Mouse (Mus musculus) monocyte, adult 5-6 weeks (primary cell): ENCODE data around the gene Ralb. TPM values are rescaled to one million over a fixed set of nuclear protein-coding genes. Genes with fewer than 3 reads are reported as not detected.

Experiments used
- ATAC-seq: fragments of 153-309, 156-312 bp; replicated peaks from 2 replicates; pipeline ENCODE4 v1.8.0; 2017; ENCODE audit warnings: mild to moderate bottlenecking; ENCODE audit not compliant: low TSS enrichment, insufficient number of reproducible peaks, severe bottlenecking, poor library complexity, low FRiP score
- total RNA-seq: library from RNA; stranded (forward); fragments of 200-1000, 200-491, 200-594 nt; gene quantifications from 3 replicates; pipeline ENCODE4 v1.2.3, GENCODE M21; 2017

The Ralb gene
- total RNA-seq, 1 experiment from 2014 or later = 45.4 TPM

- ATAC-seq = peak; percentile 66
These were observed 21.3 kb upstream of the Ralb start, which contains the start of gene Tmem185b for GRCm38 (mm10) chr1:119525689-119526591. Gene Tmem185b, plus strand, starts transcription at chr1:119526160.

GRCm38 (mm10) chr1:119525004-119525444, 20.4 kb upstream of the Ralb start:
- ATAC-seq = no peak

GRCm38 (mm10) chr1:119523826-119524225, 19.2 kb upstream of the Ralb start:
- no peak for ATAC-seq

- no peak for ATAC-seq
These were observed 18.8 kb upstream of the Ralb start for GRCm38 (mm10) chr1:119523369-119523768.

- no peak for ATAC-seq
These were observed 18.1 kb upstream of the Ralb start for GRCm38 (mm10) chr1:119522726-119523125.

- ATAC-seq = no peak
These were observed 17.1 kb upstream of the Ralb start for GRCm38 (mm10) chr1:119521681-119522080.

- no peak for ATAC-seq
These were observed 16.4 kb upstream of the Ralb start for GRCm38 (mm10) chr1:119521029-119521428.

GRCm38 (mm10) chr1:119519286-119519685, 14.7 kb upstream of the Ralb start:
- no peak for ATAC-seq

GRCm38 (mm10) chr1:119518786-119519185, 14.2 kb upstream of the Ralb start:
- no peak for ATAC-seq

GRCm38 (mm10) chr1:119518060-119518459, 13.5 kb upstream of the Ralb start:
- no peak for ATAC-seq

- ATAC-seq = no peak
These were observed 6.3 kb upstream of the Ralb start for GRCm38 (mm10) chr1:119510857-119511256.

GRCm38 (mm10) chr1:119510409-119510808, 5.8 kb upstream of the Ralb start:
- no peak for ATAC-seq

- no peak for ATAC-seq
These were observed 4.9 kb upstream of the Ralb start for GRCm38 (mm10) chr1:119509474-119509873.

GRCm38 (mm10) chr1:119508548-119508947, 4.0 kb upstream of the Ralb start:
- no peak for ATAC-seq

- no peak for ATAC-seq
These were observed 1.4 kb upstream of the Ralb start for GRCm38 (mm10) chr1:119505951-119506350.

- no peak for ATAC-seq
These were observed 786 bp downstream of the Ralb start for GRCm38 (mm10) chr1:119503808-119504207.

GRCm38 (mm10) chr1:119503181-119503580, 1.4 kb downstream of the Ralb start:
- no peak for ATAC-seq

GRCm38 (mm10) chr1:119502729-119503128, 1.9 kb downstream of the Ralb start:
- ATAC-seq = no peak

- ATAC-seq = no peak
These were observed 2.7 kb downstream of the Ralb start for GRCm38 (mm10) chr1:119501881-119502280.

- no peak for ATAC-seq
These were observed 5.1 kb downstream of the Ralb start for GRCm38 (mm10) chr1:119499456-119499855.
